Mouse (Mus musculus): ENCODE measurements at regions not wholly inside any gene's neighbourhood (a gene's known extent, or its start where the extent isn't known, plus 50 kb on each side); places are given as distances from the start of the nearest gene placed in this dataset.

GRCm38 (mm10) chr5:112143993-112144621 is 108.2 kb downstream of the Cryba4 start:
- TF ChIP-seq EP300 (IDR thresholded peaks at IDR 0.05; ENCODE audit: low read depth) (no peak), CTCF (IDR thresholded peaks at IDR 0.05; ENCODE audit: low read depth) (no peak)
- Histone ChIP-seq H3K4me3 (ENCODE audit: low read depth, low read length) (no peak overlapping the region), H3K9ac (replicated peaks) (no peak overlapping the region), H3K4me2 (ENCODE audit: low read depth, low read length) (no peak overlapping the region), H3K27me3 (ENCODE audit: insufficient read depth, low read length) (no peaks in the 10 kb centered on the region), H3K4me1 (ENCODE audit: insufficient read depth) (no peaks in the 10 kb centered on the region), H3K9me3 (ENCODE audit: low read length) (no peaks in the 10 kb centered on the region), H3K36me3 (replicated peaks; ENCODE audit: insufficient read depth, low read length) (no peaks in the 10 kb centered on the region), H3K27ac (ENCODE audit: low read depth) (no peak overlapping the region)
- DNase-seq (no peak), ATAC-seq (no peak)
- 78% methylated on average over 16 of the region's 16 CpGs for WGBS (ENCODE audit: insufficient replicate concordance)

GRCm38 (mm10) chr5:112153675-112154085 is 98.6 kb downstream of the Cryba4 start:
- 1% methylated on average over 39 of the region's 39 CpGs for WGBS (ENCODE audit: insufficient replicate concordance)
- ATAC-seq (peak; percentile 41), DNase-seq (peak; percentile 83)
- Histone ChIP-seq H3K36me3 (replicated peaks; ENCODE audit: insufficient read depth, low read length) (no peaks in the 10 kb centered on the region), H3K9ac (replicated peaks) (no peak overlapping the region), H3K4me2 (ENCODE audit: low read depth, low read length) (no peak overlapping the region), H3K4me1 (ENCODE audit: insufficient read depth) (no peaks in the 10 kb centered on the region), H3K9me3 (ENCODE audit: low read length) (no peaks in the 10 kb centered on the region), H3K4me3 (ENCODE audit: low read depth, low read length) (no peak overlapping the region), H3K27ac (ENCODE audit: low read depth) (no peak overlapping the region), H3K27me3 (ENCODE audit: insufficient read depth, low read length) (peaks cover 21% of the 10 kb centered on the region)
- TF ChIP-seq CTCF (IDR thresholded peaks at IDR 0.05; ENCODE audit: low read depth) (peak; percentile 98), EP300 (IDR thresholded peaks at IDR 0.05; ENCODE audit: low read depth) (no peak)

- H3K9ac ChIP-seq (replicated peaks), result no peak overlapping the region
- no peak overlapping the region for H3K4me3 ChIP-seq (ENCODE audit: low read depth, low read length)
- ATAC-seq (no peak), DNase-seq (no peak)
- no peaks in the 10 kb centered on the region for H3K36me3 ChIP-seq (replicated peaks; ENCODE audit: insufficient read depth, low read length)
- WGBS (ENCODE audit: insufficient replicate concordance), result 59% methylated on average over 4 of the region's 4 CpGs
- H3K4me1 ChIP-seq (ENCODE audit: insufficient read depth), result no peaks in the 10 kb centered on the region
- H3K27ac ChIP-seq (ENCODE audit: low read depth), result no peak overlapping the region
- no peaks in the 10 kb centered on the region for H3K9me3 ChIP-seq (ENCODE audit: low read length)
- H3K4me2 ChIP-seq (ENCODE audit: low read depth, low read length), result no peak overlapping the region
- peaks cover 21% of the 10 kb centered on the region for H3K27me3 ChIP-seq (ENCODE audit: insufficient read depth, low read length)
- TF ChIP-seq CTCF (IDR thresholded peaks at IDR 0.05; ENCODE audit: low read depth) (no peak), EP300 (IDR thresholded peaks at IDR 0.05; ENCODE audit: low read depth) (no peak)
Measured at GRCm38 (mm10) chr5:112154650-112155049, 97.7 kb downstream of the Cryba4 start.

GRCm38 (mm10) chr5:112155051-112155450 is 97.3 kb downstream of the Cryba4 start:
- H3K36me3 ChIP-seq (replicated peaks; ENCODE audit: insufficient read depth, low read length), result no peaks in the 10 kb centered on the region
- no peak for DNase-seq
- TF ChIP-seq CTCF (IDR thresholded peaks at IDR 0.05; ENCODE audit: low read depth) (no peak), EP300 (IDR thresholded peaks at IDR 0.05; ENCODE audit: low read depth) (no peak)
- no peaks in the 10 kb centered on the region for H3K9me3 ChIP-seq (ENCODE audit: low read length)
- no peak overlapping the region for H3K9ac ChIP-seq (replicated peaks)
- H3K4me3 ChIP-seq (ENCODE audit: low read depth, low read length), result no peak overlapping the region
- WGBS (ENCODE audit: insufficient replicate concordance), result 54% methylated on average over 6 of the region's 6 CpGs
- no peak overlapping the region for H3K27ac ChIP-seq (ENCODE audit: low read depth)
- no peak for ATAC-seq
- H3K4me2 ChIP-seq (ENCODE audit: low read depth, low read length), result no peak overlapping the region
- no peaks in the 10 kb centered on the region for H3K4me1 ChIP-seq (ENCODE audit: insufficient read depth)
- peaks cover 21% of the 10 kb centered on the region for H3K27me3 ChIP-seq (ENCODE audit: insufficient read depth, low read length)

- no peak overlapping the region for H3K4me2 ChIP-seq (ENCODE audit: low read depth, low read length)
- WGBS (ENCODE audit: insufficient replicate concordance), result 50% methylated on average over 1 of the region's 1 CpGs
- no peak overlapping the region for H3K27ac ChIP-seq (ENCODE audit: low read depth)
- H3K4me3 ChIP-seq (ENCODE audit: low read depth, low read length), result no peak overlapping the region
- no peak for ATAC-seq
- H3K4me1 ChIP-seq (ENCODE audit: insufficient read depth), result no peaks in the 10 kb centered on the region
- TF ChIP-seq CTCF (IDR thresholded peaks at IDR 0.05; ENCODE audit: low read depth) (no peak), EP300 (IDR thresholded peaks at IDR 0.05; ENCODE audit: low read depth) (no peak)
- H3K9ac ChIP-seq (replicated peaks), result no peak overlapping the region
- peaks cover 21% of the 10 kb centered on the region for H3K27me3 ChIP-seq (ENCODE audit: insufficient read depth, low read length)
- no peaks in the 10 kb centered on the region for H3K36me3 ChIP-seq (replicated peaks; ENCODE audit: insufficient read depth, low read length)
- no peak for DNase-seq
- no peaks in the 10 kb centered on the region for H3K9me3 ChIP-seq (ENCODE audit: low read length)
Measured at GRCm38 (mm10) chr5:112156005-112156404, 96.3 kb downstream of the Cryba4 start.

GRCm38 (mm10) chr5:112166410-112167175 is 85.7 kb downstream of the Cryba4 start:
- no peak for TF ChIP-seq EP300 (IDR thresholded peaks at IDR 0.05; ENCODE audit: low read depth)
- TF ChIP-seq CTCF (IDR thresholded peaks at IDR 0.05; ENCODE audit: low read depth), result no peak
- Histone ChIP-seq H3K9ac (replicated peaks) (no peak overlapping the region), H3K4me3 (ENCODE audit: low read depth, low read length) (no peak overlapping the region), H3K4me1 (ENCODE audit: insufficient read depth) (no peaks in the 10 kb centered on the region), H3K27me3 (ENCODE audit: insufficient read depth, low read length) (no peaks in the 10 kb centered on the region), H3K36me3 (replicated peaks; ENCODE audit: insufficient read depth, low read length) (no peaks in the 10 kb centered on the region), H3K27ac (ENCODE audit: low read depth) (no peak overlapping the region), H3K9me3 (ENCODE audit: low read length) (no peaks in the 10 kb centered on the region), H3K4me2 (ENCODE audit: low read depth, low read length) (no peak overlapping the region)
- 76% methylated on average over 11 of the region's 11 CpGs for WGBS (ENCODE audit: insufficient replicate concordance)
- ATAC-seq, result no peak
- no peak for DNase-seq

Data from liver, postnatal 0 days (tissue).